18 mouse cellular contexts compared by ENCODE assay signal in the genomic region with DNA sequence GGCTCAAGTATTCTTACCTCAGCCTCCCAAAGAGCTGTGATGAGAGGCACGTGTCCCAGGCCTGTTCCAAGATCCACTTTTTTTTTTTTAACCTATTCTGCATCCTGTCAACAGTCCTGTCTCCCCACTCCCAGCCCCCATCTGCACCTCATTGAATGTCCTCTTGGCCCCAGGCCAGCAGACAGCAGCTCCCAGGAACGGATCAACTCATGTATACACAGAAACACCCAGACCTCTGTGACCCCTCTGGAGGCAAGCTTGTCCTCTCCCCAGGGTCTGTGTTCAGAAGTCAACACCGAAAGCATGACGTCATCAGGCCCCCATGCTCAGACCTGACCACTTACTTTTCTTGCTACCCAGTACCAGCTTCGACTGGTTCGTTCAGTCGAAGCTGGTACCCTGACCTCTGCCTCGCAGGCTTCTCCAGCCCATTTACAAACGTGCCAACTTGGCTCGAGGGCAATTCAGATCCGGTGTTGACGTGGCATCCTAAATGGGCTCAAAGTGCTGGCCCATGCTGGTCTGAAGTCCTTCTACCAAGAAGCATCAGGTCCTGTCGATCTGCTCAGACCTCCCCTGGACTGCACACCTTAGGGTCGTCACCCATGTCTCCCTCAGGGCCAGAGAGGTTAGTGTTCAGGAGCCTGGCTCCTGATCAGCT.
DNase-seq lines count a peak whose midpoint lies in the region; ATAC-seq and TF ChIP-seq lines count a peak whose summit lies in the region.
"Had no signal": no experiment of that assay in that cellular context is flagged by ENCODE, and none has a peak within 500 bp of the region (broad histone marks: within the 10 kb centered on the region; RNA-seq: fewer than 3 reads in every experiment).

No protein-coding gene starts in this region.

- no peak for TF ChIP-seq CTCF in forebrain, postnatal 0 days (IDR thresholded peaks at IDR 0.05; ENCODE audit: low read depth)
- no peak for TF ChIP-seq CTCF in stomach, postnatal 0 days (IDR thresholded peaks at IDR 0.05; ENCODE audit: low read depth)

- no peaks in the 10 kb centered on the region for H3K9me3 ChIP-seq in forebrain, embryonic 14.5 days (replicated peaks; ENCODE audit: control insufficient read depth, low read length)
- no peaks in the 10 kb centered on the region for H3K9me3 ChIP-seq in forebrain, postnatal 0 days (ENCODE audit: low read length)
- no peaks in the 10 kb centered on the region for H3K9me3 ChIP-seq in intestine, embryonic 14.5 days (ENCODE audit: control insufficient read depth, low read length)
- H3K9me3 ChIP-seq in intestine, embryonic 15.5 days: no peaks in the 10 kb centered on the region
- no peaks in the 10 kb centered on the region for H3K9me3 ChIP-seq in stomach, embryonic 15.5 days
- no peaks in the 10 kb centered on the region for H3K9me3 ChIP-seq in stomach, postnatal 0 days (ENCODE audit: control insufficient read depth, low read length)
- H3K9me3 ChIP-seq: limb, embryonic 15.5 days; midbrain, embryonic 15.5 days; neural tube, embryonic 12.5 days had no signal

- H3K4me2 ChIP-seq in forebrain, embryonic 14.5 days (ENCODE audit: low read length): no peak overlapping the region
- H3K4me2 ChIP-seq in forebrain, postnatal 0 days (ENCODE audit: low read depth): no peak overlapping the region
- H3K4me2 ChIP-seq in intestine, embryonic 14.5 days (ENCODE audit: low read length): no peak overlapping the region
- no peak overlapping the region for H3K4me2 ChIP-seq in intestine, embryonic 15.5 days (replicated peaks)
- H3K4me2 ChIP-seq in stomach, embryonic 15.5 days: no peak overlapping the region
- no peak overlapping the region for H3K4me2 ChIP-seq in stomach, postnatal 0 days (replicated peaks; ENCODE audit: low read depth)
- H3K4me2 ChIP-seq: limb, embryonic 15.5 days; midbrain, embryonic 15.5 days; neural tube, embryonic 12.5 days had no signal

- H3K27ac ChIP-seq in forebrain, embryonic 14.5 days (ENCODE audit: low read depth, low read length): no peak overlapping the region
- no peak overlapping the region for H3K27ac ChIP-seq in forebrain, postnatal 0 days (ENCODE audit: low read depth, low read length)
- H3K27ac ChIP-seq in intestine, embryonic 14.5 days (ENCODE audit: low read depth): no peak overlapping the region
- H3K27ac ChIP-seq in intestine, embryonic 15.5 days: no peak overlapping the region
- H3K27ac ChIP-seq in stomach, embryonic 15.5 days: no peak overlapping the region
- H3K27ac ChIP-seq in stomach, postnatal 0 days (replicated peaks): no peak overlapping the region
- H3K27ac ChIP-seq: left cerebral cortex, adult 2 months; macrophage; midbrain, embryonic 15.5 days; neural tube, embryonic 12.5 days had no signal

- peaks cover 7% of the 10 kb centered on the region for H3K4me1 ChIP-seq in forebrain, embryonic 14.5 days (ENCODE audit: control insufficient read depth, insufficient read depth, low read length)
- H3K4me1 ChIP-seq in forebrain, postnatal 0 days (ENCODE audit: insufficient read depth): no peaks in the 10 kb centered on the region
- H3K4me1 ChIP-seq in intestine, embryonic 14.5 days (replicated peaks; ENCODE audit: control insufficient read depth, insufficient read depth, low read length): 0 out of 2 replicates have a peak, but pooled peaks cover 5% of the 10 kb centered on the region
- H3K4me1 ChIP-seq in intestine, embryonic 15.5 days (replicated peaks): 0 out of 2 replicates have a peak, but pooled peaks cover 8% of the 10 kb centered on the region
- peaks cover 13% of the 10 kb centered on the region; the same call in 1 of the 2 replicates for H3K4me1 ChIP-seq in stomach, embryonic 15.5 days
- H3K4me1 ChIP-seq in stomach, postnatal 0 days (replicated peaks; ENCODE audit: control insufficient read depth, insufficient read depth): no peaks in the 10 kb centered on the region
- H3K4me1 ChIP-seq: midbrain, embryonic 15.5 days; neural tube, embryonic 12.5 days had no signal

- WGBS in forebrain, embryonic 14.5 days: 66% methylated on average over 14 of the region's 14 CpGs
- 70% methylated on average over 14 of the region's 14 CpGs for WGBS in forebrain, postnatal 0 days
- WGBS in intestine, embryonic 14.5 days: 61% methylated on average over 14 of the region's 14 CpGs
- 58% methylated on average over 14 of the region's 14 CpGs for WGBS in intestine, embryonic 15.5 days
- WGBS in stomach, embryonic 15.5 days: 63% methylated on average over 14 of the region's 14 CpGs
- 57% methylated on average over 14 of the region's 14 CpGs for WGBS in stomach, postnatal 0 days

- no peaks in the 10 kb centered on the region for H3K27me3 ChIP-seq in forebrain, embryonic 14.5 days (replicated peaks; ENCODE audit: control insufficient read depth, insufficient read depth, low read length)
- no peaks in the 10 kb centered on the region for H3K27me3 ChIP-seq in forebrain, postnatal 0 days (ENCODE audit: insufficient read depth, low read length)
- no peaks in the 10 kb centered on the region for H3K27me3 ChIP-seq in intestine, embryonic 14.5 days (replicated peaks; ENCODE audit: control insufficient read depth, insufficient read depth, low read length)
- no peaks in the 10 kb centered on the region for H3K27me3 ChIP-seq in intestine, embryonic 15.5 days (replicated peaks)
- no peaks in the 10 kb centered on the region for H3K27me3 ChIP-seq in stomach, embryonic 15.5 days (replicated peaks)
- no peaks in the 10 kb centered on the region for H3K27me3 ChIP-seq in stomach, postnatal 0 days (ENCODE audit: control insufficient read depth, insufficient read depth, low read length)
- H3K27me3 ChIP-seq: limb, embryonic 15.5 days; midbrain, embryonic 15.5 days; neural tube, embryonic 12.5 days had no signal

- H3K36me3 ChIP-seq in forebrain, embryonic 14.5 days (ENCODE audit: control insufficient read depth, insufficient read depth, low read length): no peaks in the 10 kb centered on the region
- no peaks in the 10 kb centered on the region for H3K36me3 ChIP-seq in forebrain, postnatal 0 days (ENCODE audit: insufficient read depth)
- H3K36me3 ChIP-seq in intestine, embryonic 14.5 days (ENCODE audit: control insufficient read depth, insufficient read depth, low read length): no peaks in the 10 kb centered on the region
- no peaks in the 10 kb centered on the region for H3K36me3 ChIP-seq in intestine, embryonic 15.5 days
- no peaks in the 10 kb centered on the region for H3K36me3 ChIP-seq in stomach, embryonic 15.5 days
- no peaks in the 10 kb centered on the region for H3K36me3 ChIP-seq in stomach, postnatal 0 days (ENCODE audit: control insufficient read depth, insufficient read depth, low read length)
- H3K36me3 ChIP-seq: limb, embryonic 15.5 days; midbrain, embryonic 15.5 days; neural tube, embryonic 12.5 days had no signal

- H3K4me3 ChIP-seq in forebrain, embryonic 14.5 days (ENCODE audit: low read depth, low read length): no peak overlapping the region
- H3K4me3 ChIP-seq in forebrain, postnatal 0 days (ENCODE audit: low read depth, low read length): no peak overlapping the region
- H3K4me3 ChIP-seq in intestine, embryonic 14.5 days (ENCODE audit: low read depth, low read length): no peak overlapping the region
- H3K4me3 ChIP-seq in intestine, embryonic 15.5 days (replicated peaks): no peak overlapping the region
- H3K4me3 ChIP-seq in stomach, embryonic 15.5 days (replicated peaks): no peak overlapping the region
- no peak overlapping the region for H3K4me3 ChIP-seq in stomach, postnatal 0 days (ENCODE audit: low read depth, low read length)
- H3K4me3 ChIP-seq: left cerebral cortex, adult 2 months; limb, embryonic 15.5 days; midbrain, embryonic 15.5 days; neural tube, embryonic 12.5 days had no signal

- H3K9ac ChIP-seq in forebrain, embryonic 14.5 days (ENCODE audit: low read length): no peak overlapping the region
- H3K9ac ChIP-seq in forebrain, postnatal 0 days: no peak overlapping the region
- no peak overlapping the region for H3K9ac ChIP-seq in intestine, embryonic 14.5 days (ENCODE audit: low read length)
- no peak overlapping the region for H3K9ac ChIP-seq in intestine, embryonic 15.5 days
- no peak overlapping the region for H3K9ac ChIP-seq in stomach, embryonic 15.5 days
- H3K9ac ChIP-seq in stomach, postnatal 0 days (ENCODE audit: low read length): no peak overlapping the region
- H3K9ac ChIP-seq: limb, embryonic 15.5 days; midbrain, embryonic 15.5 days; neural tube, embryonic 12.5 days had no signal

- DNase-seq in forebrain, embryonic 14.5 days (ENCODE audit: low spot score): peak; percentile 37
- no peak for DNase-seq in forebrain, postnatal 0 days
- DNase-seq in intestine, embryonic 14.5 days (ENCODE audit: low spot score): no peak
- DNase-seq in stomach, postnatal 0 days (ENCODE audit: low spot score): no peak
- peak; percentile 10 for DNase-seq in yolk sac, embryonic 10.5 days (ENCODE audit: low spot score)
- DNase-seq: adrenal gland, postnatal 36 days; cerebellum, adult 11 months; retina, postnatal 1 day; spleen, adult 18-20 months; thymus, adult 2 months had no signal

- peak; percentile 26; the same call in 1 of the 2 replicates for ATAC-seq in forebrain, embryonic 14.5 days
- ATAC-seq in forebrain, postnatal 0 days: no peak
- peak; percentile 47; the same call in 1 of the 2 replicates for ATAC-seq in intestine, embryonic 14.5 days (replicated peaks; ENCODE audit: low FRiP score, low TSS enrichment, low read depth)
- no peak for ATAC-seq in intestine, embryonic 15.5 days
- 0 out of 2 replicates have a peak, but pooled peaks have one; percentile 21 for ATAC-seq in stomach, embryonic 15.5 days (ENCODE audit: insufficient read depth, low FRiP score, low read depth)
- ATAC-seq in stomach, postnatal 0 days (ENCODE audit: low FRiP score, low TSS enrichment): no peak
- ATAC-seq in erythroblast, adult 5-6 weeks (replicated peaks; ENCODE audit: low FRiP score, poor library complexity, severe bottlenecking): no peak
- ATAC-seq: midbrain, embryonic 15.5 days had no signal

- TF ChIP-seq EP300 in stomach, postnatal 0 days (optimal IDR thresholded peaks at IDR 0.05): no peak

Comparison
In these comparisons a context has a peak if more than half of its experiments do, and no peak if none do; other contexts are left out.
1. ATAC-seq: peak in forebrain, embryonic 14.5 days (single experiment), intestine, embryonic 14.5 days (single experiment) and stomach, embryonic 15.5 days (single experiment); none in forebrain, postnatal 0 days (single experiment), intestine, embryonic 15.5 days (single experiment), stomach, postnatal 0 days (single experiment) and erythroblast, adult 5-6 weeks (single experiment).
2. DNase-seq: peak in forebrain, embryonic 14.5 days (single experiment) and yolk sac, embryonic 10.5 days (single experiment); none in forebrain, postnatal 0 days (single experiment), intestine, embryonic 14.5 days (single experiment) and stomach, postnatal 0 days (single experiment).